Mouse (Mus musculus) ES-E14 (cell line): ENCODE results near the gene Mpg. TPM values are rescaled to one million over a fixed set of nuclear protein-coding genes. Genes with fewer than 3 reads are reported as not detected.

ENCODE experiments used
- DNase-seq: peaks from one replicate; pipeline ENCODE4 v3.0.0-alpha.2; 2013; ENCODE audit warnings: low read depth, low spot score
- H3K27ac ChIP-seq: 2 replicates; pipeline ENCODE4 v1.5.1; 2012; ENCODE audit warnings: low read depth, mild to moderate bottlenecking, low read length, moderate library complexity, mixed read lengths; ENCODE audit not compliant: poor library complexity, insufficient read depth, severe bottlenecking
- H3K36me3 ChIP-seq: 2 replicates; pipeline ENCODE4 v1.6.1; 2012; ENCODE audit warnings: mild to moderate bottlenecking, low read length, moderate library complexity, mixed read lengths; ENCODE audit not compliant: control insufficient read depth, poor library complexity, insufficient read depth, severe bottlenecking
- H3K4me1 ChIP-seq, 2 experiments: fragments of 150-350 bp in 1 of 2; sonication (generic) in 1 of 2; 2 replicates each; pipeline ENCODE4 v1.6.1; 2012; ENCODE audit warnings: low read length in 2 of 2, mild to moderate bottlenecking in 1 of 2, mixed read lengths in 1 of 2; ENCODE audit not compliant: control insufficient read depth in 2 of 2, insufficient read depth in 2 of 2, poor library complexity in 1 of 2
- H3K4me3 ChIP-seq, 2 experiments: fragments of 150-350 bp in 1 of 2; sonication (generic) in 1 of 2; 2 replicates each; pipeline ENCODE4 v1.5.1; 2012; ENCODE audit warnings: low read length in 2 of 2, low read depth in 1 of 2, mild to moderate bottlenecking in 1 of 2, mixed read lengths in 1 of 2; ENCODE audit not compliant: insufficient read depth in 1 of 2, poor library complexity in 1 of 2, severe bottlenecking in 1 of 2
- H3K9ac ChIP-seq: 2 replicates; pipeline ENCODE4 v1.6.1; 2012; ENCODE audit warnings: low read depth, mild to moderate bottlenecking, low read length, mixed read lengths; ENCODE audit not compliant: poor library complexity, insufficient read depth, severe bottlenecking
- H3K9me3 ChIP-seq: fragments of 150-350 bp; sonication (generic); 2 replicates; pipeline ENCODE4 v1.6.1; 2012; ENCODE audit warnings: low read depth, mild to moderate bottlenecking, low read length; ENCODE audit not compliant: control insufficient read depth, insufficient read depth
- CHD2 ChIP-seq: IDR thresholded peaks from 2 replicates; pipeline ENCODE4 v1.6.1; 2014; ENCODE audit warnings: mild to moderate bottlenecking, low read depth, low read length, inconsistent platforms
- HCFC1 ChIP-seq: IDR thresholded peaks from 2 replicates; pipeline ENCODE4 v1.6.1; 2012; ENCODE audit warnings: low read length, inconsistent platforms, borderline replicate concordance; ENCODE audit not compliant: insufficient read depth
- MAFK ChIP-seq: IDR thresholded peaks from 2 replicates; pipeline ENCODE4 v1.6.1; 2014; ENCODE audit warnings: mild to moderate bottlenecking, low read depth, low read length, inconsistent platforms; ENCODE audit not compliant: insufficient read depth
- ZC3H11A ChIP-seq: IDR thresholded peaks from 2 replicates; pipeline ENCODE4 v1.6.1; 2012; ENCODE audit warnings: low read depth, mild to moderate bottlenecking, inconsistent platforms, low read length, borderline replicate concordance
- ZNF384 ChIP-seq: IDR thresholded peaks from 2 replicates; pipeline ENCODE4 v1.6.1; 2012; ENCODE audit warnings: low read depth, low read length, inconsistent platforms
- in situ Hi-C, 2 experiments: fragments of 600-800 bp; cut with MboI; formaldehyde crosslinking; loops; one replicate each; pipeline ENCODE4 v1.15.1; 2025; ENCODE audit warnings: low sequenced_read_pairs in 2 of 2, inconsistent platforms in 1 of 2; ENCODE audit not compliant: unreplicated experiment in 2 of 2
- total RNA-seq: library from RNA; depleted of rRNA; stranded (reverse); fragments of 300-350 nt; gene quantifications from 2 replicates; pipeline ENCODE4 v1.2.3, GENCODE M21; 2012

The Mpg gene
- total RNA-seq, 1 experiment = 30.6 TPM

GRCm38 (mm10) chr11:32244064-32244463 lies 17.8 kb downstream of the Mpg start:
- H3K27ac ChIP-seq = no peak overlapping the region
- in situ Hi-C loops = no loop called here

GRCm38 (mm10) chr11:32244617-32245016 lies 18.3 kb downstream of the Mpg start:
- in situ Hi-C loops = no loop called here
- H3K36me3 ChIP-seq = peaks cover 11% of the 10 kb centered on the region; the same call in 1 of the 2 replicates
- no peaks in the 10 kb centered on the region for H3K9me3 ChIP-seq
- H3K4me3 ChIP-seq = no peak overlapping the region
- TF ChIP-seq ZC3H11A (no peak), MAFK (no peak), ZNF384 (no peak), HCFC1 (no peak), CHD2 (no peak)
- DNase-seq = no peak
- H3K4me1 ChIP-seq = peaks cover 0 to 2% of the 10 kb centered on the region in 2 experiments; a peak in 1 of 4 replicates
- H3K27ac ChIP-seq = no peak overlapping the region
- no peak overlapping the region for H3K9ac ChIP-seq

More at GRCm38 (mm10) chr11:32244064-32244463, 17.8 kb downstream of the Mpg start:
- no peak for DNase-seq
- no peak for TF ChIP-seq MAFK
- no peak for TF ChIP-seq CHD2
- TF ChIP-seq ZC3H11A = no peak
- TF ChIP-seq HCFC1 = no peak
- TF ChIP-seq ZNF384 = no peak
- H3K9me3 ChIP-seq = no peaks in the 10 kb centered on the region
- H3K4me3 ChIP-seq = no peak overlapping the region
- peaks cover 0 to 2% of the 10 kb centered on the region in 2 experiments; a peak in 1 of 4 replicates for H3K4me1 ChIP-seq
- H3K36me3 ChIP-seq = peaks cover 10% of the 10 kb centered on the region; the same call in 1 of the 2 replicates
- no peak overlapping the region for H3K9ac ChIP-seq

- H3K36me3 ChIP-seq = peaks cover 15% of the 10 kb centered on the region; the same call in 1 of the 2 replicates
- in situ Hi-C loops = no loop called here
These were observed 19.3 kb downstream of the Mpg start for GRCm38 (mm10) chr11:32245614-32246013.

GRCm38 (mm10) chr11:32247068-32247467 lies 20.8 kb downstream of the Mpg start:
- in situ Hi-C loops = no loop called here
- no peak for DNase-seq
- TF ChIP-seq ZC3H11A (no peak), HCFC1 (no peak), ZNF384 (no peak), CHD2 (no peak), MAFK (no peak)
- Histone ChIP-seq H3K36me3 (peaks cover 15% of the 10 kb centered on the region; the same call in 1 of the 2 replicates), H3K27ac (no peak overlapping the region), H3K9ac (no peak overlapping the region), H3K9me3 (no peaks in the 10 kb centered on the region), H3K4me3 (no peak overlapping the region), H3K4me1 (peaks cover 0 to 2% of the 10 kb centered on the region in 2 experiments; a peak in 1 of 4 replicates)

More at GRCm38 (mm10) chr11:32245614-32246013, 19.3 kb downstream of the Mpg start:
- Histone ChIP-seq H3K9ac (no peak overlapping the region), H3K27ac (no peak overlapping the region), H3K4me3 (no peak overlapping the region), H3K4me1 (peaks cover 0 to 2% of the 10 kb centered on the region in 2 experiments; a peak in 1 of 4 replicates), H3K9me3 (no peaks in the 10 kb centered on the region)
- TF ChIP-seq MAFK = no peak
- no peak for TF ChIP-seq HCFC1
- TF ChIP-seq ZC3H11A = no peak
- no peak for TF ChIP-seq CHD2
- no peak for TF ChIP-seq ZNF384
- DNase-seq = no peak
